Mouse (Mus musculus): Measurements from ENCODE around the gene Dcst2.

Gene Dcst2

GRCm38 (mm10) chr3:89361675-89362074, at the start of gene Dcst2:
Gene Dcst2 (plus strand): TSS chr3:89361975.
- DNase-seq (ENCODE audit: extremely low spot score, low read depth, low spot score), result no peak

GRCm38 (mm10) chr3:89314340-89314739, 47.4 kb upstream of the Dcst2 start:
- no peak for DNase-seq (ENCODE audit: extremely low spot score, low read depth, low spot score)

DNA sequence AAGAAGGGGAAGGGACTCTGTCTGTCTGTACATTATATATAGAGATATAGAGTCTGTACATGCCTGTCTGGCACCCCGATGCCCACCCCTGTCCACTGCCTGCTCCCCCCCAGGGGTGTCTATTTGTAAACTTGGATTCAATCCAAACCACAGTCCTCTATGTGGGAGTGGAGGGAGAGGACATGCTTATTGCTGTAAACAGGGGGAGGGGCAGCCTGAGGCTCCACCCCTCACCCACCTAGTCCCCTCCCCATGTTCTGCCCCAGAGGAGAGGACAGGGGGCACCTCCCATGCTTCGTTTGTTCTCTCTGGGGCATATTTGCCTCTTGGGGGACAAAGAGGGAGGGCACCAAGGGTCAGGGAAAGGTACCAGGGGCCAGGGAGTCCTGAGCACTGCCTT, 47.0 kb upstream of the Dcst2 start:
- no peak for DNase-seq (ENCODE audit: extremely low spot score, low read depth, low spot score)

- DNase-seq (ENCODE audit: extremely low spot score, low read depth, low spot score), result no peak
These were observed 46.4 kb upstream of the Dcst2 start for GRCm38 (mm10) chr3:89315195-89315929.

DNA sequence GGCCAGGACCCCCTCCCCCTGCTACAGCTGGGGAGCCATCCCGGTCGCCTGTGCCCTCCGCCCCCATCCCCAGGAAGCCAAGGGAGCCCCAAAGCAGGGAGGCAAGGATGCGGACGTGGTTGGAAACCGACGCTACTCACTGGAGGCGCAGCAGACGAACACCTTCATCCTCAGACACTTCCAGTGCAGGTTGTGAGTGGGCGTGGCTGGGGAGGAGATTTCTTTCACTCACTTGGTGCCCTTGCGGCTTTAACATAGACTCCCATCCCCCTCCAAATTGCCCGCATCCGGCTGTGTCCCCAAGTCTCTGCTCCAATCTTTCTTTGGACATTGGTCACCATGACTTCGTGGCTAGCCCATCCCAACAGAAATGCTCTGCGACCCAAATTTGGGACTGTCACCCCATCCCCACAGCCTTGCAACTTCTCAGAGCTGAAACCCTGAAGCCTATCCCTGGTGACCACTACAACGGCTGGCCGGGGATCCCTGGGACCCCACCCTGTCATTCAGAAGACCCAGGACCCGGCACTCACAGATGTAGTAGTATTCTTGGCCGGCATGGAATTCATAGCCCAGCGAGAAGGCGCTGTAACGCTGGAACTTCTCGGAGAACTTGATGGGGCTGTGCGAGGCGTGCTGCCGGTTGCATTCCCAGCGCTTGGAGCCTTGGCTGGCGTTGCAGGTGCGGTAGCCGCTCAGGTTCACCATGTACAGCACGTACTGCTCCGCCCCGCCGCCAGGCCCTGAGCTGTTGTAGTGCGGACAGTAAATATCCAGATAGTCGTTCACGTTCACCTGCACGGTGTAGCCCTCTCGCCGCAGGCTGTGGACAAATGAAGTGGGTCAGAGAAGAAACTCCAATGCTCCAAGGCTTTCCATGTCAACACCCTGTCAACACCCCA, 45.6 kb upstream of the Dcst2 start:
- no peak for DNase-seq (ENCODE audit: extremely low spot score, low read depth, low spot score)

GRCm38 (mm10) chr3:89316833-89317232, 44.9 kb upstream of the Dcst2 start:
- peak; percentile 91 for DNase-seq (ENCODE audit: extremely low spot score, low read depth, low spot score)

GRCm38 (mm10) chr3:89317246-89317645, 44.5 kb upstream of the Dcst2 start:
- no peak for DNase-seq (ENCODE audit: extremely low spot score, low read depth, low spot score)

DNA sequence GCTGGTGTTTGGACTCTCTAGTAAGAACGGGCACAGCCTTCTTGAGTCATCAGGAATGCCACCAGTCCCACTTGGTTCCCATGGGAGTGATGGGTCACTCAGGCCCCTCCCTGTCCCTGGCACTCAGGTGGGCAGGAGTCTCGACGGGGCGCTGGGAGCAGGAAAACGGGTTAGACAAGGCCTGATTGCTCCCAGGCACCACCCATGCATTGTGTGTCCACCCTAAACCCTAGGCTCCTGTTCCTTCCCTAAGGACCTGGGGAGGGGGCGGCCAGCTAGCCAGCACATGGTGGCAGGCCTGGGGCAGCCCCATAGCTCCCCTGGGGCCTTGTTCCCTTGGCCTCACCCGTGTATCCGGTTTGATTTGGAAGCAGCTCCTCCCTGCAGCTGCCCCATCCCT, 43.5 kb upstream of the Dcst2 start:
- DNase-seq (ENCODE audit: extremely low spot score, low read depth, low spot score), result no peak

- DNase-seq (ENCODE audit: extremely low spot score, low read depth, low spot score), result no peak
These were observed 42.7 kb upstream of the Dcst2 start for GRCm38 (mm10) chr3:89318971-89319590.

GRCm38 (mm10) chr3:89319591-89320350, 42.0 kb upstream of the Dcst2 start:
- no peak for DNase-seq (ENCODE audit: extremely low spot score, low read depth, low spot score)

GRCm38 (mm10) chr3:89320581-89321182, 41.1 kb upstream of the Dcst2 start:
- no peak for DNase-seq (ENCODE audit: extremely low spot score, low read depth, low spot score)

GRCm38 (mm10) chr3:89321183-89322130, 40.3 kb upstream of the Dcst2 start:
- no peak for DNase-seq (ENCODE audit: extremely low spot score, low read depth, low spot score)

DNA sequence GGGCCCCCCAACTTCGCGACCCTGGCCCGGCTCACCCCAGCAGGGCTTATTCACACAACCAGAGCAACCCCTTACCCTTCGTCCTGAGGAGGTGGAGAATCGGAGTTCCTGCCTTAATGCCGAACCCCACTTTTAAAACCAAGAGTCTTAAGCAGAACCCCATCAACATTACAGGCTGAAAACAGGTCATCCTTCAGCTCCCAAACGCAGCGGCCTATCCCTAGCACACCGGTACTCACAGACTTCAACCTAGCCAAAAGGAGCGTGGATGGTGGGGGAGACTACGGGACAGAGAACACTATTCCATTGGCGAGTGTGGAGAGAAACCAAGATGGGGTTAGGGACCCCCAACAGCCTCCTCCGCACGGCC, 39.7 kb upstream of the Dcst2 start:
- no peak for DNase-seq (ENCODE audit: extremely low spot score, low read depth, low spot score)

GRCm38 (mm10) chr3:89322514-89323165, 39.1 kb upstream of the Dcst2 start, which contains the start of gene Efna3:
Gene Efna3 (minus strand): TSS chr3:89322965.
- no peak for DNase-seq (ENCODE audit: extremely low spot score, low read depth, low spot score)

- no peak for DNase-seq (ENCODE audit: extremely low spot score, low read depth, low spot score)
These were observed 35.9 kb upstream of the Dcst2 start for GRCm38 (mm10) chr3:89325882-89326281.

DNA sequence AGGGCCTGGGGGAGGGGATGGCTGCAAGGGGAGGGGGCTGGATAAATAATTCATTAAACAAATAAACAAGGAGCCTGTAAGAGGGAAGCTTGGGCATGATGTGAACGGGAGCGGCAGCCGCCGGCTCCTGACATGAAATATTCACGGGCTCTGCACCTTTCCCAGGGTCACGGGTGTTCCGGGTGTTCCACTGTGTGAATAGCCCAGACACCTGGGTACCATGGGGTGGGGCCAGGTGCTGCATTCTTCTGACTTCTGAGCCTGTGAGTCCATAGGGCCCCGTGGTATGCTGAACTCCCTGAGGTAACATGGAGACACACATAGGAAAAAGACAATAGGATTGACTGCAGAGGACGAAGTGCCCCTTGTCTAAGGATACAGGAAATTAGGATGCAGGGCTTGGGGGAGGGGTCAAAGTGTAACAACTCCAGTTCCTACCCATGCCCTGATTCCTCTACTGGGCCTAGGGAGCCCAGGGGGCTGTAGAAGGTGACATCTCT, 34.4 kb upstream of the Dcst2 start:
- DNase-seq (ENCODE audit: extremely low spot score, low read depth, low spot score), result no peak

- no peak for DNase-seq (ENCODE audit: extremely low spot score, low read depth, low spot score)
These were observed 33.2 kb upstream of the Dcst2 start for GRCm38 (mm10) chr3:89328623-89329022.

DNA sequence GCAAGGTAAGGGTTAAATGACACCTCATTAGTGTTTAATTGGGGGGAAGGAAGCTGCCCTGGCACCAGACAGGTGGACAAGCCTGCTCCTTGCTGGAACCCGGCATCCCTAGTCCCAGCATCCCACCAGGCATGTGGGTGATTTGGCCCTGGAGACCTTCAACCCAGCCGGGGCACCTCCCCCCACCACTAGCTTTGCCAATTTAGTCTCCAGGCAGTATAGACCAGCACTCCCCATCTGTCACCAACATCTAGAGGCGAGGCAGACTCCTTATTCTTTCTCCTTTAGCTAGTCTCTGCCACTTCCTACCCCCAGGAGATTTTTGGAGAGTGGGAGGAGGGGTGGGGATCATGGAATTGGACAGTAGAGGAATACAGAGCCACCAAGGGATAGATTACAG, 31.4 kb upstream of the Dcst2 start:
- DNase-seq (ENCODE audit: extremely low spot score, low read depth, low spot score), result no peak

DNA sequence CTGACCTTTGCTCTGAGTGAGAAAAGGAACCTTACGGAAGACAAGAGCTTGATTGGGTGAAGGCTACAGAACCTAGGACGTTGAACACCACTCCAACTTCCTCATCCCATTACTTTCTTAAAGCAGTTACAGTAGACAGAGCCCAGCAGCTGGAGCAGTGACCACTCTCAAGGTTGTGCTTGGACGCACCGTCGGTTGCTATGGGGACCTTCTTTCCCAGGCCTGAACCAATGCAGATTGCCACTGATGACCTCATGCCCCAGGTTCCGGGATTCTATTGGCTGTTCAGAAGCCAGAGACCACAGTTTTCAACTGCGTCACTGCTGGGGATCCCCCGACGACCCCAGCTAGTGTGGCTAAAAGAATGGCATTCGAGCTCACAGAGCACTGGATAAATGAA, 30.8 kb upstream of the Dcst2 start:
- no peak for DNase-seq (ENCODE audit: extremely low spot score, low read depth, low spot score)
